8 mouse cellular contexts compared by ENCODE assay signal in the genomic region with DNA sequence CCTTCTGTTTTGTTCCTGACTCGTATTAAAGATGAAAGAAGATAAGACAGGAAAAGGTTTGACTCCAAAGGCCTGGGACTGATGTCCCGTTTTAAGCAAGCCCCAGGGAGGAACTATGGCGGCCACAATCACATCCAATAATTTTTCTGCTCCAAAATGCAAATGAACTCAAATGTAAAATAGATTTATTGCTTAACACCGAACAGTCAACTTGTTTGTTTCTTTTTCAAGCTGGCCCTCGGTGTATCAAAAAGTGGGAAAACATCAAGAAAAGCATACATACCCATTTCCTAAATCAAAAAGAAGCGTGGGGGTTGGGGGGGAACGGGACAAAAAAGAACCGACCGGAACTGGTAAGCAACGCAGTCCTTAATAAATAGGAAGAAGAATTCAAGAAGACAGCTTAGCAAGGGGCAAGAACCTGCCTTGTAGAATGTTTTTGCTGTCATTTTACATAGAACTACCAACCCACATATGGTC. TPM values are rescaled to one million over a fixed set of nuclear protein-coding genes. Genes with fewer than 3 reads are reported as not detected.
A peak's percentile ranks its signal among the peaks of the same experiment; 100 is the strongest.
DNase-seq lines count a peak whose midpoint lies in the region; ATAC-seq and TF ChIP-seq lines count a peak whose summit lies in the region.

No protein-coding gene starts in this region.

- TF ChIP-seq POLR2A in brain, embryonic 14.5 days (IDR thresholded peaks at IDR 0.05; ENCODE audit: borderline replicate concordance, extremely low read depth, insufficient read depth, insufficient read length, poor library complexity, severe bottlenecking), result no peak

- H3K9ac ChIP-seq in hindbrain, embryonic 14.5 days, result peak overlapping the region; percentile 82
- H3K9ac ChIP-seq in midbrain, embryonic 16.5 days (ENCODE audit: low read depth, low read length), result no peak overlapping the region

- no peak for TF ChIP-seq CTCF in layer of hippocampus, adult 2 months (conservative IDR thresholded peaks at IDR 0.05)
- TF ChIP-seq CTCF in brain, embryonic 14.5 days (IDR thresholded peaks at IDR 0.05; ENCODE audit: borderline replicate concordance, extremely low read depth, insufficient read depth, insufficient read length), result no peak

- H3K27ac ChIP-seq in layer of hippocampus, adult 2 months, result peak overlapping the region; percentile 79; the same call in 1 of the 2 replicates
- H3K27ac ChIP-seq in hindbrain, embryonic 14.5 days, result peak overlapping the region; percentile 80
- H3K27ac ChIP-seq in midbrain, embryonic 16.5 days (ENCODE audit: low read length), result no peak overlapping the region

- no peak for ATAC-seq in hindbrain, embryonic 14.5 days (ENCODE audit: low FRiP score)
- ATAC-seq in midbrain, embryonic 16.5 days, result no peak
- ATAC-seq in cerebellum, adult (ENCODE audit: insufficient number of reproducible peaks, low FRiP score, low TSS enrichment), result no peak

- peaks cover 44% of the 10 kb centered on the region for H3K4me1 ChIP-seq in hindbrain, embryonic 14.5 days (replicated peaks; ENCODE audit: control insufficient read depth, insufficient read depth, low read length)
- H3K4me1 ChIP-seq in midbrain, embryonic 16.5 days (ENCODE audit: control insufficient read depth, insufficient read depth, low read length), result peaks cover 19% of the 10 kb centered on the region

- H3K9me3 ChIP-seq in hindbrain, embryonic 14.5 days (ENCODE audit: control insufficient read depth, low read length), result no peaks in the 10 kb centered on the region
- no peaks in the 10 kb centered on the region for H3K9me3 ChIP-seq in midbrain, embryonic 16.5 days (replicated peaks; ENCODE audit: control insufficient read depth, low read length, poor library complexity, severe bottlenecking)

- H3K4me2 ChIP-seq in hindbrain, embryonic 14.5 days (replicated peaks), result peak overlapping the region; percentile 76
- peak overlapping the region; percentile 61 for H3K4me2 ChIP-seq in midbrain, embryonic 16.5 days (ENCODE audit: low read length)

- no peak for DNase-seq in layer of hippocampus, adult 2 months (ENCODE audit: low spot score in 2 of 2)
- no peak for DNase-seq in layer of hippocampus, adult 9-11 months
- peak; percentile 68 for DNase-seq in brain, embryonic 14.5 days (ENCODE audit: low read depth)
- no peak for DNase-seq in hindbrain, embryonic 14.5 days (ENCODE audit: low spot score)
- no peak for DNase-seq in layer of hippocampus, adult 9-10 months (ENCODE audit: low spot score)
- no peak for DNase-seq in adrenal gland, adult 18-20 months (ENCODE audit: low spot score in 2 of 2)

- peak overlapping the region; percentile 59 for H3K4me3 ChIP-seq in layer of hippocampus, adult 2 months
- peak overlapping the region; percentile 86 for H3K4me3 ChIP-seq in hindbrain, embryonic 14.5 days (replicated peaks; ENCODE audit: low read length)
- peak overlapping the region; percentile 73 for H3K4me3 ChIP-seq in midbrain, embryonic 16.5 days (ENCODE audit: low read depth, low read length)

- 5% methylated on average over 10 of the region's 10 CpGs for WGBS in hindbrain, embryonic 14.5 days
- WGBS in midbrain, embryonic 16.5 days, result 5% methylated on average over 10 of the region's 10 CpGs

- no peaks in the 10 kb centered on the region for H3K27me3 ChIP-seq in hindbrain, embryonic 14.5 days (ENCODE audit: control insufficient read depth, insufficient read depth, low read length)
- peaks cover 2% of the 10 kb centered on the region; the same call in 1 of the 2 replicates for H3K27me3 ChIP-seq in midbrain, embryonic 16.5 days (ENCODE audit: control insufficient read depth, insufficient read depth, low read depth, low read length)

- no peaks in the 10 kb centered on the region for H3K36me3 ChIP-seq in hindbrain, embryonic 14.5 days (replicated peaks; ENCODE audit: control insufficient read depth, insufficient read depth)
- no peaks in the 10 kb centered on the region for H3K36me3 ChIP-seq in midbrain, embryonic 16.5 days (ENCODE audit: control insufficient read depth, insufficient read depth, low read length)

RNA-seq across cellular contexts. Expression of gene Zfp217, which starts 15.9 kb away (rescaled TPM):
- 1 to 10 TPM; 3.0 to 3.8 TPM for total RNA-seq in layer of hippocampus, adult 2 months (2021)
- polyA plus RNA-seq in brain, embryonic 14.5 days (2012; rRNA removed), result 5.7 and 7.6 TPM in 2 replicates
- 0.98 and 1.5 TPM in 2 replicates for polyA plus RNA-seq in hindbrain, embryonic 14.5 days (2014; fragmentation: Nextera tagmentation; extraction: Ambion mirVana)
- polyA plus RNA-seq in midbrain, embryonic 16.5 days (2015; fragmentation: Nextera tagmentation; extraction: Ambion mirVana), result 0.87 and 1.0 TPM in 2 replicates
- total RNA-seq in adrenal gland, adult 18-20 months (2021), result 10 to 100 TPM; 20.0 to 21.7 TPM
